Mouse (Mus musculus): Measurements from ENCODE around the gene Fzd4. TPM values are rescaled to one million over a fixed set of nuclear protein-coding genes. Genes with fewer than 3 reads are reported as not detected.

Gene Fzd4
- polyA plus RNA-seq, 1 experiment from 2014 or later = 6.4 TPM

GRCm38 (mm10) chr7:89390660-89391059 lies 13.5 kb upstream of the Fzd4 start:
- no peaks in the 10 kb centered on the region for H3K27me3 ChIP-seq (replicated peaks; ENCODE audit: control insufficient read depth, insufficient read depth, low read length)
- H3K9me3 ChIP-seq (ENCODE audit: control insufficient read depth) = no peaks in the 10 kb centered on the region
- H3K27ac ChIP-seq (ENCODE audit: low read depth, low read length) = no peak overlapping the region
- no peaks in the 10 kb centered on the region for H3K36me3 ChIP-seq (ENCODE audit: control insufficient read depth, insufficient read depth)
- H3K4me3 ChIP-seq (ENCODE audit: low read depth, low read length) = no peak overlapping the region
- WGBS = 57% methylated on average over 2 of the region's 2 CpGs
- no peak overlapping the region for H3K4me2 ChIP-seq (replicated peaks; ENCODE audit: low read depth)
- no peak overlapping the region for H3K9ac ChIP-seq (ENCODE audit: low read depth, low read length)
- ATAC-seq = no peak
- no peak for TF ChIP-seq CTCF (IDR thresholded peaks at IDR 0.05; ENCODE audit: low read depth)
- peaks cover 7% of the 10 kb centered on the region; the same call in 1 of the 2 replicates for H3K4me1 ChIP-seq (replicated peaks; ENCODE audit: control insufficient read depth, insufficient read depth, low read length)

- Histone ChIP-seq H3K4me3 (ENCODE audit: low read depth, low read length) (no peak overlapping the region), H3K4me1 (replicated peaks; ENCODE audit: control insufficient read depth, insufficient read depth, low read length) (peaks cover 7% of the 10 kb centered on the region; the same call in 1 of the 2 replicates), H3K36me3 (ENCODE audit: control insufficient read depth, insufficient read depth) (0 out of 2 replicates have a peak, but pooled peaks cover 2% of the 10 kb centered on the region), H3K4me2 (replicated peaks; ENCODE audit: low read depth) (no peak overlapping the region), H3K9ac (ENCODE audit: low read depth, low read length) (no peak overlapping the region), H3K27me3 (replicated peaks; ENCODE audit: control insufficient read depth, insufficient read depth, low read length) (no peaks in the 10 kb centered on the region), H3K27ac (ENCODE audit: low read depth, low read length) (no peak overlapping the region), H3K9me3 (ENCODE audit: control insufficient read depth) (no peaks in the 10 kb centered on the region)
- TF ChIP-seq CTCF (IDR thresholded peaks at IDR 0.05; ENCODE audit: low read depth) = no peak
- 84% methylated on average over 3 of the region's 3 CpGs for WGBS
- ATAC-seq = no peak
These were observed 12.9 kb upstream of the Fzd4 start for GRCm38 (mm10) chr7:89391281-89391680.

DNA sequence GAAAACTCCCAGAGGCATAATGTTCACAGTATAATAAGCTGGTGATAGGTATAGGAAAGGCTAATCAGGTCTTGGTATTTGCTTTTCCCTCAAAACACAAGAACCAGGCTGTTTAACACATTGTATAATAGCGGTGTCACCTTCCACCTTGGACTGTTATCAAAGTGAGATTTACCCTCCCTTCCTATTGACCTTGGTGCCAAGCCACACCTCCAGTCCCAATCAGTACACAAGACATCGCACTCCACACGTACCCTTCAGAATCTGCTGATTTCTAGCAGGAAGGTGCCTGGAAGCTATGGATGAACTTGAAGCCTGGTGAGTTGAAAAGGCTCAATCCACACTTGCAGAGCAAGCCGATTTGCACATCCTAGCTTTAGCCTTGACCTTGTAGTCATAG lies 12.3 kb upstream of the Fzd4 start:
- no peak for ATAC-seq
- 31% methylated on average over 4 of the region's 4 CpGs for WGBS
- Histone ChIP-seq H3K27me3 (replicated peaks; ENCODE audit: control insufficient read depth, insufficient read depth, low read length) (no peaks in the 10 kb centered on the region), H3K4me3 (ENCODE audit: low read depth, low read length) (no peak overlapping the region), H3K36me3 (ENCODE audit: control insufficient read depth, insufficient read depth) (0 out of 2 replicates have a peak, but pooled peaks cover 3% of the 10 kb centered on the region), H3K9me3 (ENCODE audit: control insufficient read depth) (no peaks in the 10 kb centered on the region), H3K9ac (ENCODE audit: low read depth, low read length) (no peak overlapping the region), H3K4me1 (replicated peaks; ENCODE audit: control insufficient read depth, insufficient read depth, low read length) (peaks cover 7% of the 10 kb centered on the region; the same call in 1 of the 2 replicates), H3K27ac (ENCODE audit: low read depth, low read length) (no peak overlapping the region), H3K4me2 (replicated peaks; ENCODE audit: low read depth) (no peak overlapping the region)
- no peak for TF ChIP-seq CTCF (IDR thresholded peaks at IDR 0.05; ENCODE audit: low read depth)

GRCm38 (mm10) chr7:89392388-89392787 lies 11.8 kb upstream of the Fzd4 start:
- H3K27me3 ChIP-seq (replicated peaks; ENCODE audit: control insufficient read depth, insufficient read depth, low read length) = no peaks in the 10 kb centered on the region
- ATAC-seq = no peak

GRCm38 (mm10) chr7:89392825-89393224 lies 11.3 kb upstream of the Fzd4 start:
- H3K36me3 ChIP-seq (ENCODE audit: control insufficient read depth, insufficient read depth) = 0 out of 2 replicates have a peak, but pooled peaks cover 3% of the 10 kb centered on the region
- no peak for ATAC-seq

More at GRCm38 (mm10) chr7:89392388-89392787, 11.8 kb upstream of the Fzd4 start:
- Histone ChIP-seq H3K4me1 (replicated peaks; ENCODE audit: control insufficient read depth, insufficient read depth, low read length) (peaks cover 7% of the 10 kb centered on the region; the same call in 1 of the 2 replicates), H3K9ac (ENCODE audit: low read depth, low read length) (no peak overlapping the region), H3K9me3 (ENCODE audit: control insufficient read depth) (no peaks in the 10 kb centered on the region), H3K27ac (ENCODE audit: low read depth, low read length) (no peak overlapping the region), H3K36me3 (ENCODE audit: control insufficient read depth, insufficient read depth) (0 out of 2 replicates have a peak, but pooled peaks cover 3% of the 10 kb centered on the region), H3K4me3 (ENCODE audit: low read depth, low read length) (no peak overlapping the region), H3K4me2 (replicated peaks; ENCODE audit: low read depth) (no peak overlapping the region)
- TF ChIP-seq CTCF (IDR thresholded peaks at IDR 0.05; ENCODE audit: low read depth) = no peak
- WGBS = 81% methylated on average over 4 of the region's 4 CpGs

GRCm38 (mm10) chr7:89395399-89395798 lies 8.8 kb upstream of the Fzd4 start:
- 0 out of 2 replicates have a peak, but pooled peaks cover 3% of the 10 kb centered on the region for H3K36me3 ChIP-seq (ENCODE audit: control insufficient read depth, insufficient read depth)
- WGBS = 82% methylated on average over 1 of the region's 1 CpGs
- H3K27me3 ChIP-seq (replicated peaks; ENCODE audit: control insufficient read depth, insufficient read depth, low read length) = no peaks in the 10 kb centered on the region
- no peak for TF ChIP-seq CTCF (IDR thresholded peaks at IDR 0.05; ENCODE audit: low read depth)
- no peak overlapping the region for H3K4me3 ChIP-seq (ENCODE audit: low read depth, low read length)
- no peaks in the 10 kb centered on the region for H3K4me1 ChIP-seq (replicated peaks; ENCODE audit: control insufficient read depth, insufficient read depth, low read length)
- no peak overlapping the region for H3K9ac ChIP-seq (ENCODE audit: low read depth, low read length)
- no peak for ATAC-seq
- no peak overlapping the region for H3K27ac ChIP-seq (ENCODE audit: low read depth, low read length)
- H3K4me2 ChIP-seq (replicated peaks; ENCODE audit: low read depth) = no peak overlapping the region
- no peaks in the 10 kb centered on the region for H3K9me3 ChIP-seq (ENCODE audit: control insufficient read depth)

More at GRCm38 (mm10) chr7:89392825-89393224, 11.3 kb upstream of the Fzd4 start:
- H3K4me1 ChIP-seq (replicated peaks; ENCODE audit: control insufficient read depth, insufficient read depth, low read length) = peaks cover 7% of the 10 kb centered on the region; the same call in 1 of the 2 replicates
- no peaks in the 10 kb centered on the region for H3K27me3 ChIP-seq (replicated peaks; ENCODE audit: control insufficient read depth, insufficient read depth, low read length)
- WGBS = 93% methylated on average over 1 of the region's 1 CpGs
- no peak overlapping the region for H3K4me2 ChIP-seq (replicated peaks; ENCODE audit: low read depth)
- H3K9ac ChIP-seq (ENCODE audit: low read depth, low read length) = no peak overlapping the region
- H3K4me3 ChIP-seq (ENCODE audit: low read depth, low read length) = no peak overlapping the region
- no peaks in the 10 kb centered on the region for H3K9me3 ChIP-seq (ENCODE audit: control insufficient read depth)
- peak; percentile 60 for TF ChIP-seq CTCF (IDR thresholded peaks at IDR 0.05; ENCODE audit: low read depth)
- H3K27ac ChIP-seq (ENCODE audit: low read depth, low read length) = no peak overlapping the region
